Mouse (Mus musculus) ES-Bruce4 (cell line): Measurements from ENCODE around the gene Adgrl1.

ENCODE experiments used
- CTCF ChIP-seq: IDR thresholded peaks from one replicate; pipeline ENCODE4 v1.8.1; 2011; ENCODE audit warnings: low read depth, low read length
- POLR2A ChIP-seq: IDR thresholded peaks from one replicate; pipeline ENCODE4 v1.8.1; 2011; ENCODE audit warnings: low read length; ENCODE audit not compliant: insufficient read depth

DNA sequence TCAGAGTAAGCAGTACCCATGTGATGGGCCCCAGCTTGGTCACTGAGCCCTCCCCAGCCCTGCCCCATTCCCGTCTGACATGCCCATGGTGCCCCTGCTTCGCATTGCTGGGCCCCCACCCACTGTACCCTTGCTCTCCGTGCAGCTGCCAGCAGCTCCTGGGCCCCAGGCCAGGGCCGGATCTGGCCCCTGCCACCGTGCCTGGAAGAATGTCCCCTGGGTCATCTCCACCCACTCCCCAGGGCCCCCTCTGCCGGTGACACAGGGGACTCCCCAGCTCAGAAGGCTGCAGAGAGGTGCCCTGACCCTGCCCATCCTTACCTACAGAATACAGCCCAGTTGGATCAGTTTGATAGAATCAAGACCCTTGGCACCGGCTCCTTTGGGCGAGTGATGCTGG lies 80.9 kb downstream of the Adgrl1 start:
- no peak for TF ChIP-seq POLR2A
- no peak for TF ChIP-seq CTCF
